In genomic region chr15:102355871-102356441, GRCm38 (mm10) we compare ENCODE assay signal across 7 mouse cellular contexts. TPM values are rescaled to one million over a fixed set of nuclear protein-coding genes. Genes with fewer than 3 reads are reported as not detected.
A peak's percentile ranks its signal among the peaks of the same experiment; 100 is the strongest.
DNase-seq lines count a peak whose midpoint lies in the region; ATAC-seq and TF ChIP-seq lines count a peak whose summit lies in the region.

No protein-coding gene starts in this region.

- H3K4me2 ChIP-seq in hindbrain, embryonic 12.5 days (replicated peaks), result peak overlapping the region; percentile 64
- peak overlapping the region; percentile 97 for H3K4me2 ChIP-seq in midbrain, postnatal 0 days (ENCODE audit: low read depth, low read length, poor library complexity, severe bottlenecking)

- intact Hi-C loops in left cerebral cortex, postnatal 4 days (cut with DNase I), result no loop called here

- no peak for TF ChIP-seq CTCF in midbrain, postnatal 0 days (IDR thresholded peaks at IDR 0.05)

- H3K27me3 ChIP-seq in hindbrain, embryonic 12.5 days, result peaks cover 40% of the 10 kb centered on the region
- peaks cover 36% of the 10 kb centered on the region for H3K27me3 ChIP-seq in midbrain, postnatal 0 days (ENCODE audit: insufficient read depth, low read length)

- peak overlapping the region; percentile 38 for H3K4me3 ChIP-seq in hindbrain, embryonic 12.5 days
- H3K4me3 ChIP-seq in midbrain, postnatal 0 days (ENCODE audit: low read depth, low read length), result peak overlapping the region; percentile 49

- H3K27ac ChIP-seq in hindbrain, embryonic 12.5 days, result peak overlapping the region; percentile 82
- peak overlapping the region; percentile 32; the same call in 1 of the 2 replicates for H3K27ac ChIP-seq in midbrain, postnatal 0 days (ENCODE audit: low read depth, low read length)

- ATAC-seq in hindbrain, embryonic 12.5 days (ENCODE audit: low FRiP score), result peak; percentile 70
- peak; percentile 33; the same call in 1 of the 2 replicates for ATAC-seq in midbrain, postnatal 0 days (ENCODE audit: low FRiP score)

- H3K36me3 ChIP-seq in hindbrain, embryonic 12.5 days, result no peaks in the 10 kb centered on the region
- no peaks in the 10 kb centered on the region for H3K36me3 ChIP-seq in midbrain, postnatal 0 days (ENCODE audit: insufficient read depth, low read length)

- peak; percentile 23 for DNase-seq in right cerebral cortex, postnatal 4 days
- no peak for DNase-seq in right cerebral cortex, postnatal 14 days
- peak; percentile 86 for DNase-seq in embryo, embryonic 9.5 days (ENCODE audit: extremely low spot score)
- peak; percentile 46 for DNase-seq in left cerebral cortex, postnatal 4 days
- DNase-seq in midbrain, postnatal 0 days (ENCODE audit: low spot score), result peak; percentile 26
- DNase-seq in spleen, postnatal 10 days (ENCODE audit: low spot score in 2 of 2), result no peak

- H3K9ac ChIP-seq in hindbrain, embryonic 12.5 days, result peak overlapping the region; percentile 59
- H3K9ac ChIP-seq in midbrain, postnatal 0 days (replicated peaks; ENCODE audit: low read length, poor library complexity, severe bottlenecking), result peak overlapping the region; percentile 56

- under 1% methylated on average over 38 of the region's 38 CpGs for WGBS in hindbrain, embryonic 12.5 days
- 2% methylated on average over 38 of the region's 38 CpGs for WGBS in midbrain, postnatal 0 days

- no peaks in the 10 kb centered on the region for H3K9me3 ChIP-seq in hindbrain, embryonic 12.5 days (replicated peaks)
- H3K9me3 ChIP-seq in midbrain, postnatal 0 days (ENCODE audit: low read length), result no peaks in the 10 kb centered on the region

- peaks cover 45% of the 10 kb centered on the region for H3K4me1 ChIP-seq in hindbrain, embryonic 12.5 days
- H3K4me1 ChIP-seq in midbrain, postnatal 0 days (ENCODE audit: insufficient read depth, low read length), result peaks cover 12% of the 10 kb centered on the region

RNA-seq across cellular contexts. Expression of gene Aaas, which starts 5.4 kb away (rescaled TPM):
- 54.6 and 60.9 TPM in 2 replicates for polyA plus RNA-seq in hindbrain, embryonic 12.5 days (2016; fragmentation: Nextera tagmentation; extraction: Ambion mirVana)
- 10 to 100 TPM; 28.7 to 29.2 TPM for total RNA-seq in left cerebral cortex, postnatal 4 days (2021)
- 21.8 and 31.1 TPM in 2 replicates for total RNA-seq in midbrain, postnatal 0 days (2014; rRNA removed)
- 30.1 and 32.8 TPM in 2 replicates for polyA plus RNA-seq in midbrain, postnatal 0 days (2015; fragmentation: Nextera tagmentation; extraction: Ambion mirVana)

RNA-seq across cellular contexts. Expression of gene Sp7, which starts 11.0 kb away (rescaled TPM):
- 1.9 and 2.1 TPM in 2 replicates for polyA plus RNA-seq in hindbrain, embryonic 12.5 days (2016; fragmentation: Nextera tagmentation; extraction: Ambion mirVana)
- under 1 TPM; 0.24 to 0.56 TPM for total RNA-seq in left cerebral cortex, postnatal 4 days (2021)
- total RNA-seq in midbrain, postnatal 0 days (2014; rRNA removed), result 0.47 and 0.60 TPM in 2 replicates
- 0.10 and 0.31 TPM in 2 replicates for polyA plus RNA-seq in midbrain, postnatal 0 days (2015; fragmentation: Nextera tagmentation; extraction: Ambion mirVana)

RNA-seq across cellular contexts. Expression of gene Myg1, which starts 24.4 kb away (rescaled TPM):
- polyA plus RNA-seq in hindbrain, embryonic 12.5 days (2016; fragmentation: Nextera tagmentation; extraction: Ambion mirVana), result 78.4 and 90.8 TPM in 2 replicates
- total RNA-seq in left cerebral cortex, postnatal 4 days (2021), result 10 to 100 TPM; 60.2 to 65.9 TPM
- total RNA-seq in midbrain, postnatal 0 days (2014; rRNA removed), result 63.1 and 69.1 TPM in 2 replicates
- polyA plus RNA-seq in midbrain, postnatal 0 days (2015; fragmentation: Nextera tagmentation; extraction: Ambion mirVana), result 83.2 and 87.1 TPM in 2 replicates

RNA-seq across cellular contexts. Expression of gene Pfdn5, which starts 30.0 kb away (rescaled TPM):
- polyA plus RNA-seq in hindbrain, embryonic 12.5 days (2016; fragmentation: Nextera tagmentation; extraction: Ambion mirVana), result 331 and 402 TPM in 2 replicates
- total RNA-seq in left cerebral cortex, postnatal 4 days (2021), result 100 to 1,000 TPM; 390 to 395 TPM
- 145 and 153 TPM in 2 replicates for total RNA-seq in midbrain, postnatal 0 days (2014; rRNA removed)
- 525 and 567 TPM in 2 replicates for polyA plus RNA-seq in midbrain, postnatal 0 days (2015; fragmentation: Nextera tagmentation; extraction: Ambion mirVana)

RNA-seq across cellular contexts. Expression of gene Sp1, which starts 50.0 kb away (rescaled TPM):
- polyA plus RNA-seq in hindbrain, embryonic 12.5 days (2016; fragmentation: Nextera tagmentation; extraction: Ambion mirVana), result 9.1 and 9.3 TPM in 2 replicates
- 10 to 100 TPM; 30.5 to 35.0 TPM for total RNA-seq in left cerebral cortex, postnatal 4 days (2021)
- 20.9 and 25.6 TPM in 2 replicates for total RNA-seq in midbrain, postnatal 0 days (2014; rRNA removed)
- 2.2 and 2.8 TPM in 2 replicates for polyA plus RNA-seq in midbrain, postnatal 0 days (2015; fragmentation: Nextera tagmentation; extraction: Ambion mirVana)

Comparison
In these comparisons a context has a peak if more than half of its experiments do, and no peak if none do; other contexts are left out.
1. DNase-seq: peak in right cerebral cortex, postnatal 4 days (single experiment), embryo, embryonic 9.5 days (single experiment), left cerebral cortex, postnatal 4 days (single experiment) and midbrain, postnatal 0 days (single experiment); none in right cerebral cortex, postnatal 14 days (single experiment) and spleen, postnatal 10 days (0 of 2).